Mouse (Mus musculus) embryonic stem cell, embryonic (primary cell): ENCODE results near the gene Itpripl1.
"Not testable (repeated sequence)": the region's sequence is repeated elsewhere in the genome, so short reads cannot be mapped to it uniquely, and the experiment has no call there.

ENCODE experiments used
- CTCF ChIA-PET, 4 experiments: fragments of 300-600 bp in 2 of 4; fragments of 350-600 bp in 2 of 4; sonication (Branson Sonifier 250); formaldehyde crosslinking; loops; one replicate each; lab custom pipeline; 2022; ENCODE audit warnings: inconsistent platforms in 2 of 4; lab: Charles Lee
- POLR2A ChIA-PET, 4 experiments: fragments of 300-600 bp in 2 of 4; fragments of 350-600 bp in 2 of 4; sonication (Branson Sonifier 250); formaldehyde crosslinking; loops; one replicate each; lab custom pipeline; 2022; ENCODE audit warnings: antibody characterized with exemption in 4 of 4, inconsistent platforms in 1 of 4; lab: Charles Lee

Itpripl1 gene

GRCm38 (mm10) chr2:127133621-127134461, 9.4 kb downstream of the Itpripl1 start, which contains the start of gene Ncaph:
Gene Ncaph (minus strand): TSS chr2:127133954.
- ChIA-PET POLR2A (interaction anchor here (0.6 to 6.6 kb wide), 45 partner anchors 8 to 426 kb away, joined by 3 to 70 read pairs (median 3); partner anchors contain the start of genes Blvra (in 3 of the 4), Itpripl1 (in 3 of the 4), Ciao1 (in 1 of the 4) and Dusp2 (in 1 of the 4)), CTCF (no interaction called here)

DNA sequence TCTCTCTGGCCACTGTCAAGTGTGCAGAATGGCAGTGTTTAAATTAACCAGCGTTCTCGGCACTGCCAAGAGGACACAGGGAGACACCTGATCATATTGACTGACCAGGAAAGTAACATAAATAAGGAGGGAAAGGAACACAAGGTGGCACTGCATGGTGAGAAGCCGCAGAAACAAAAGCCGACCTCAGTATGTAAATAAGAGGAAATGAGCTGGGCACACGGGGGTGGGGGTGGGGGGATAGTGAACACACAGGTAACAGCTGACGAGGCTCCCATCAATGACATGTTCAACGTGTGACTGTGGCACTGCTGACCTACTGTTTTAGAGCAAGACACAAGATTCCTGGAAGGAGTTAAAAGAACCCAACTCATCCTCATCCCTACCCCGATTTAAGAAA, 11.9 kb downstream of the Itpripl1 start:
- ChIA-PET CTCF (interaction anchor here in 2 of 4 experiments (0.6 to 0.7 kb wide), 3 partner anchors 9 to 141 kb away, joined by 3 to 11 read pairs (median 8); no protein-coding TSS in a partner anchor), POLR2A (interaction anchor here in 3 of 4 experiments (0.6 to 6.6 kb wide), 9 partner anchors 8 to 1556 kb away, joined by 3 to 70 read pairs (median 3); partner anchors contain the start of genes Blvra (in 1 of the 3) and Itpripl1 (in 1 of the 3))

GRCm38 (mm10) chr2:127128926-127129325, 14.3 kb downstream of the Itpripl1 start:
- ChIA-PET POLR2A (interaction anchor here in 3 of 4 experiments (0.5 to 6.6 kb wide), 8 partner anchors 12 to 123 kb away, joined by 3 to 70 read pairs (median 6); partner anchors contain the start of genes Itpripl1 (in 2 of the 3) and Blvra (in 1 of the 3)), CTCF (interaction anchor here in 1 of 4 experiments (0.6 kb wide), 1 partner anchor 22 kb away, joined by 3 read pairs; no protein-coding TSS in a partner anchor)

DNA sequence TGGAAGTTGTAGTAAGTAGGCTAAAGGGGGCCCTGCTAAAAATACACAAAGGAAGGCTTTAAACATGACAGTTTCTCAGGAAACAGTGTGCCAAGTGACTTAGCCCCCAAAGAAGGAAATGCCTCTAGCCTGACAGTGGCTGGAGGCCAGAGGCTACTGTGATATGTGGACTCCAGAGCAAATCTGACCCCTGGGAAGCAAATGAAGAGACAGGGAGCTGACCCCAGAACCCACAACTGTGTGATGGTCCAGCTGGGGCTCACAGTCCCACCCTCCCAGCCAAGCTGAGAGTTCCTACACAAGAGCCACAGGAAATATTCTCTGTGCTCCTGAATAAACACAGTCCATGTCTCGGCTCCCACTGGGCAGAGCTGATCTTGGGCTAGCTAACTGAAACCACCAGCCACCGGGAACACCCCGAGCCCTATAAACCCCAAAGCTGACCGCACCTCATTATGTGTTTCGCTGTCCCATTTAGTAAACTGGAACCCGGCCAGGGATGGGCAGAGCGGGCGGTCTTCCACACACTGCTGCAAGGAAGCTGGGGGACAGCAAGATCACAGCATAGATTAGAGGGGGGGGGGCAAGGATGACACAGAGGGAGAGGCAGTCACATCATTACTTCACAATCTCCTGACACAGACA, 21.5 kb downstream of the Itpripl1 start:
- POLR2A ChIA-PET: interaction anchor here in 2 of 4 experiments (0.6 to 3.9 kb wide), 3 partner anchors 12 to 61 kb away, joined by 3 to 16 read pairs (median 10); partner anchors contain the start of gene Ncaph (in 2 of the 2)
- CTCF ChIA-PET: interaction anchor here in 1 of 4 experiments (0.6 to 1.2 kb wide), 3 partner anchors 10 to 14 kb away, joined by 3 to 6 read pairs (median 3); no protein-coding TSS in a partner anchor

GRCm38 (mm10) chr2:127108986-127109385, 34.3 kb downstream of the Itpripl1 start:
- ChIA-PET CTCF (interaction anchor here in 1 of 4 experiments (0.6 kb wide), 1 partner anchor 353 kb away, joined by 5 read pairs; no protein-coding TSS in a partner anchor), POLR2A (interaction anchor here in 1 of 4 experiments (0.7 to 1.6 kb wide), 4 partner anchors 10 to 100 kb away, joined by 3 to 6 read pairs (median 5); partner anchors contain the start of gene Ncaph)

GRCm38 (mm10) chr2:127092000-127092399, 51.2 kb downstream of the Itpripl1 start:
- CTCF ChIA-PET: interaction anchor here in 1 of 4 experiments (0.6 kb wide), 2 partner anchors 39 to 78 kb away, joined by 7 to 28 read pairs; no protein-coding TSS in a partner anchor
- POLR2A ChIA-PET: interaction anchor here in 3 of 4 experiments (0.7 to 3.0 kb wide), 13 partner anchors 10 to 91 kb away, joined by 3 to 16 read pairs (median 4); partner anchors contain the start of genes Blvra (in 2 of the 3) and Ncaph (in 1 of the 3)

- CTCF ChIA-PET: interaction anchor here in 1 of 4 experiments (0.6 kb wide), 1 partner anchor 82 kb away, joined by 3 read pairs; no protein-coding TSS in a partner anchor
- POLR2A ChIA-PET: not testable (repeated sequence)
Observed at GRCm38 (mm10) chr2:127090151-127090550, 53.1 kb downstream of the Itpripl1 start.
